Mouse (Mus musculus): ENCODE data around the gene Slc7a11.

The Slc7a11 gene

GRCm38 (mm10) chr3:50014396-50014795 lies 429.0 kb downstream of the Slc7a11 start:
- no peak for TF ChIP-seq GATA4 (IDR thresholded peaks at IDR 0.05; ENCODE audit: insufficient replicate concordance, low read length)

GRCm38 (mm10) chr3:50012012-50012411 lies 431.4 kb downstream of the Slc7a11 start:
- no peak for TF ChIP-seq GATA4 (IDR thresholded peaks at IDR 0.05; ENCODE audit: insufficient replicate concordance, low read length)

- no peak for TF ChIP-seq GATA4 (IDR thresholded peaks at IDR 0.05; ENCODE audit: insufficient replicate concordance, low read length)
Observed at GRCm38 (mm10) chr3:50003970-50004683, 439.3 kb downstream of the Slc7a11 start.

- no peak for TF ChIP-seq GATA4 (IDR thresholded peaks at IDR 0.05; ENCODE audit: insufficient replicate concordance, low read length)
Observed at GRCm38 (mm10) chr3:50002067-50002466, 441.3 kb downstream of the Slc7a11 start.

GRCm38 (mm10) chr3:50001635-50002034 lies 441.8 kb downstream of the Slc7a11 start:
- TF ChIP-seq GATA4 (IDR thresholded peaks at IDR 0.05; ENCODE audit: insufficient replicate concordance, low read length) = no peak

- TF ChIP-seq GATA4 (IDR thresholded peaks at IDR 0.05; ENCODE audit: insufficient replicate concordance, low read length) = no peak
Observed at GRCm38 (mm10) chr3:49992891-49993290, 450.5 kb downstream of the Slc7a11 start.

GRCm38 (mm10) chr3:49987236-49987635 lies 456.2 kb downstream of the Slc7a11 start:
- TF ChIP-seq GATA4 (IDR thresholded peaks at IDR 0.05; ENCODE audit: insufficient replicate concordance, low read length) = no peak

GRCm38 (mm10) chr3:49984795-49985194 lies 458.6 kb downstream of the Slc7a11 start:
- TF ChIP-seq GATA4 (IDR thresholded peaks at IDR 0.05; ENCODE audit: insufficient replicate concordance, low read length) = no peak

- TF ChIP-seq GATA4 (IDR thresholded peaks at IDR 0.05; ENCODE audit: insufficient replicate concordance, low read length) = no peak
Observed at GRCm38 (mm10) chr3:49983429-49984268, 459.8 kb downstream of the Slc7a11 start.

GRCm38 (mm10) chr3:49973994-49974393 lies 469.4 kb downstream of the Slc7a11 start:
- TF ChIP-seq GATA4 (IDR thresholded peaks at IDR 0.05; ENCODE audit: insufficient replicate concordance, low read length) = no peak

- TF ChIP-seq GATA4 (IDR thresholded peaks at IDR 0.05; ENCODE audit: insufficient replicate concordance, low read length) = no peak
Observed at GRCm38 (mm10) chr3:49965569-49965968, 477.8 kb downstream of the Slc7a11 start.

- TF ChIP-seq GATA4 (IDR thresholded peaks at IDR 0.05; ENCODE audit: insufficient replicate concordance, low read length) = no peak
Observed at GRCm38 (mm10) chr3:49960581-49960980, 482.8 kb downstream of the Slc7a11 start.

GRCm38 (mm10) chr3:49946845-49947244 lies 496.6 kb downstream of the Slc7a11 start:
- TF ChIP-seq GATA4 (IDR thresholded peaks at IDR 0.05; ENCODE audit: insufficient replicate concordance, low read length) = no peak

GRCm38 (mm10) chr3:49944783-49945182 lies 498.6 kb downstream of the Slc7a11 start:
- TF ChIP-seq GATA4 (IDR thresholded peaks at IDR 0.05; ENCODE audit: insufficient replicate concordance, low read length) = peak; percentile 79

- no peak for TF ChIP-seq GATA4 (IDR thresholded peaks at IDR 0.05; ENCODE audit: insufficient replicate concordance, low read length)
Observed at GRCm38 (mm10) chr3:49937611-49938010, 505.8 kb downstream of the Slc7a11 start.

GRCm38 (mm10) chr3:49929496-49929895 lies 513.9 kb downstream of the Slc7a11 start:
- TF ChIP-seq GATA4 (IDR thresholded peaks at IDR 0.05; ENCODE audit: insufficient replicate concordance, low read length) = no peak
